Mouse (Mus musculus): ENCODE results near the gene Prdx1.

Prdx1 gene

DNA sequence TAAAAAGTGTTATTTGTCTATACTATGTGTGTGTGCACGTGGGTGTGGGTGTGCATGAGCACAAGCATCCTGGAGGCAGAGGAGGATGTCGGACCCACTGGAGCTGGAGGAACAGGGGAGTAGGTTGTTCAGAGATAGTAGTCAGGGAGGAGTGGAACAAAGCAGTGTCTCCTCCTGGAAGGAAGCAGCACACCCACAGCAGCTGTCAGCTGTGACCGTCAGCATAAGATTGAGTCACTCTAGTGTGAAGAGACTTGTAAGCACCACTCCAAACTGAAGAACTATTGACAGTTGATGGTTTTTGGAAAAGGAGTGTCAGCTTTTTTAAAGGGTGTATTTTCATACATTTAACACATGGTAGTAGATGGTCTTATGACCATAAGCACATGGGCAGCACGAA is 18.7 kb upstream of the Prdx1 start:
- no peak for TF ChIP-seq GATA4 (IDR thresholded peaks at IDR 0.05; ENCODE audit: insufficient replicate concordance, low read length)

DNA sequence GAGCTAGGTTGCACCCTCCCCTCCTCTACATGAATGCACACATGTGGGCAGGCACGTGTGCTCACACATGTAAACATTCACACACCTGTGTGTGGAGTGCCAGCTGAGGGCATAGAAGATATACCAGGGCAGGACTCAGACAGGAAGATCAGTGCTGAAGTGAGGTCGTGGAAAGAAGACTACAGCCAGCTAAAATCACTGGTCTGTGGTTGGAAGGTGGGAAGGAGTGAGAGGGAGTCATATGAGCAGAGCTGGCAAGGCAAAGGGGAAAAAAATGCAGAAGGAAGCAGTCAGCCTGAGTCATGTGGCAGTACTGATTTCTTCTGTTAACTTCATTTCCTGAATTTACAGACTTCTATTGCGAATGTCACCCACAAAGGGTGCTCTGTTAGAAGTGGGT is 17.2 kb upstream of the Prdx1 start:
- TF ChIP-seq GATA4 (IDR thresholded peaks at IDR 0.05; ENCODE audit: insufficient replicate concordance, low read length) = no peak

DNA sequence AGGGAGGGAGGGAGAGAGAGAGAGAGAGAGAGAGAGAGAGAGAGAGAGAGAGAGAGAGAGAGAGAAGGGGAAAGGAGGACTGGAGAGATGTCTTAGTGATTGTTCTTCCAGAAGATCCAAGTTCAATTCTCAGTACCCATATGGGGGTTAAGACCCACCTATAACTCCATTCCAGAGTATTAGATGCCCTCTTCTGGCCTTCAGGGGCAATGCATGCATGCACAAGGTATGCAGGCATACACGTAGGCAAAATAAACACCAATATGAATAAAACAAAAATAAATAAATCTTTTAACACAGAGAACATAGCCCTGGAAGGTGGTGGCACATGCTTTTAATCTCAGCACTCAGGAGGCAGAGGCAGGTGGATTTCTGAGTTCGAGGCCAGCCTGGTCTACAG is 16.1 kb upstream of the Prdx1 start:
- TF ChIP-seq GATA4 (IDR thresholded peaks at IDR 0.05; ENCODE audit: insufficient replicate concordance, low read length) = no peak

DNA sequence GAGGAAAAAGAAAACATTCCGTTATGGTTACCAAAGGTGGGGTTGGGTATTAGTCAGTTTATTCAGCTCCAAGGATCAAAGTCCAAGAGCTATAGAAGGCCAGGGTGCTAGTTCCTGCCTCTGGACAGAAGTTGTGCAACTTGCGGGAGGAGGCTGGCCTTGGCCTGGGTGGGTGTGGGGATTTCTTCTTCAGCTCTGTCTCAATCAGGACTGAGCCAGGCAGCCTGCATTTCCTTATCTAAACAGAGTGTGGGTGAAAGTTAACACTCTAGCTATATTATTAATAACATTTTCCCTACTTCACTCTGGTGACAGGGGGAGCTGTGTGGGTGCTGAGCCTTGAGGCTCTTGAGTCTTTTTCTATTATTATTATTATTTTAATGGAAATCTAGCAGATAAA is 12.6 kb upstream of the Prdx1 start:
- no peak for TF ChIP-seq GATA4 (IDR thresholded peaks at IDR 0.05; ENCODE audit: insufficient replicate concordance, low read length)

DNA sequence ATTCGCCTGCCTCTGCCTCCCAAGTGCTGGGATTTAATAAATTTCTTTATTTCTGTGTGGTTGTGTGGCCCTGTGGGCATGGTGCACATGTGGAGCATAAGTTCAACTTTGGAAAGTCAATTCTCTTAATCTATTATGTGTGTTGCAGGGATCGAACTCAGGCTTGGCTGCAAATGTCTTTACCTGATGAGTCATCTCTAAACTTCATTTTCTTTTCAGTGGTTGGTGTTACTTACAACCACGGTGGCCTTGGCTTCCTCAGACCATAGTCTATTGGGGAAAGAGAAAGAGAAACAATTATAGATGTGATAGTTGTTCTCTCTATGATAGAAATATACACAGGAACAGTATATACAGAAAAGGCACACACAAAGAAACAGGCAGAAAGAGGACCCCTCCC is 9.3 kb upstream of the Prdx1 start:
- TF ChIP-seq GATA4 (IDR thresholded peaks at IDR 0.05; ENCODE audit: insufficient replicate concordance, low read length) = no peak

GRCm38 (mm10) chr4:116677808-116678207 is 7.5 kb upstream of the Prdx1 start:
- no peak for TF ChIP-seq GATA4 (IDR thresholded peaks at IDR 0.05; ENCODE audit: insufficient replicate concordance, low read length)

DNA sequence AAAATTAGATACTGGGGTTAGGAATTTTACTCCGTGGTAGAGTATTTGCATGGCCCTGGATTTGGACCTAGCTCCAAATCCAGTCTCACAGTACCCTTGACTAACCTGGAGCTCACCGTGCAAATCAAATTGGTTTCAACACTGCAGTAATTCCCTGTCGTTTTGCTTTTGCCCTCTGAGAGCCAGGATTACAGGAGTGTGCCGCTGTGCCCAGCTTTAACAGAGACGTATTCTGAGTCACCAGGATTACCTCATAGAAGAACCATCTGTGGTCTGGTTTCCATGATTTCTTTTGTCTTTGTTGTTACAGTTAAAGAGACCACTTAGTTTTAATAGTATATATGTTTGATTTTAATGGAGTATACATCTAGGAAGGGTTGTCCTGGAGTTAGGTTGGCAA is 6.2 kb upstream of the Prdx1 start:
- no peak for TF ChIP-seq GATA4 (IDR thresholded peaks at IDR 0.05; ENCODE audit: insufficient replicate concordance, low read length)

DNA sequence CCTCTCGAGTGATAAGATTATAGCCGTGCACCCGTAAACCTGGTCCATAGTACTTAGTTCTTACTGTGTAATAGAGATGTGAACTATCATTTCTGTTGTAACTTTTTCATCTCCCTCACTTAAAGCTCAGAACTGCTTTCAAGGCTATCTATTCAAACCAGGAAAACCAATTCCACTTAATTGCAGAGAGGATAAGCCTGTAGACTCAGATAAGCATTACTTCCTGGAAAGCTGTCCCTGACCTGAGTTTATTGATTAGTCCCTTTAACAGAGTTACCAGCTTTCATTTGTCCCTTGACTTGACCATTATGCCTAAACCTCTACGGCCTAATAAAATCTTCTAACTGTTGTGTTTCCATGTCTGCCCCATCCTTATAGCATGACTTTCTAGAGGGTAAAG is 1.4 kb upstream of the Prdx1 start:
- TF ChIP-seq GATA4 (IDR thresholded peaks at IDR 0.05; ENCODE audit: insufficient replicate concordance, low read length) = peak; percentile 56; the same call in 1 of the 2 replicates

GRCm38 (mm10) chr4:116684665-116685064 is 679 bp upstream of the Prdx1 start:
- TF ChIP-seq GATA4 (IDR thresholded peaks at IDR 0.05; ENCODE audit: insufficient replicate concordance, low read length) = no peak

GRCm38 (mm10) chr4:116687041-116687440 is 1.7 kb downstream of the Prdx1 start:
- TF ChIP-seq GATA4 (IDR thresholded peaks at IDR 0.05; ENCODE audit: insufficient replicate concordance, low read length) = no peak

- TF ChIP-seq GATA4 (IDR thresholded peaks at IDR 0.05; ENCODE audit: insufficient replicate concordance, low read length) = no peak
Measured at GRCm38 (mm10) chr4:116689309-116689876, 4.0 kb downstream of the Prdx1 start.

DNA sequence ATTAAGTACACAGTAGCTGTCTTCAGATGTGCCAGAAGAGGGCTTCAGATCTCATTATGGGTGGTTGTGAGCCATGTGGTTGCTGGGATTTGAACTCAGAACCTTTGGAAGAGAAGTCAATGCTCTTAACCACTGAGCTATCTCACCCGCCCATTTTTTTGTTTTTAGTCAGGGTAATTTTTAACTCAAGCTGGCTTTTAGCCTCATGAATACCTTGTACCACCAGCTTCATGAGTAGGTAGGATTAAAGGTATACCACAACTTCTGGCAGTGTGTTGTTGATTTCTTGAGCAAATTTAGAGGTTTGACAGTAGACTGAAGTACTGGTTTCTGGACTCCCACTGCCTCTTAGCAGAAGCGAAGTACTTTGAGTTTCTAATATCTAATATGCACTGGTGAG is 6.8 kb downstream of the Prdx1 start:
- TF ChIP-seq GATA4 (IDR thresholded peaks at IDR 0.05; ENCODE audit: insufficient replicate concordance, low read length) = no peak

DNA sequence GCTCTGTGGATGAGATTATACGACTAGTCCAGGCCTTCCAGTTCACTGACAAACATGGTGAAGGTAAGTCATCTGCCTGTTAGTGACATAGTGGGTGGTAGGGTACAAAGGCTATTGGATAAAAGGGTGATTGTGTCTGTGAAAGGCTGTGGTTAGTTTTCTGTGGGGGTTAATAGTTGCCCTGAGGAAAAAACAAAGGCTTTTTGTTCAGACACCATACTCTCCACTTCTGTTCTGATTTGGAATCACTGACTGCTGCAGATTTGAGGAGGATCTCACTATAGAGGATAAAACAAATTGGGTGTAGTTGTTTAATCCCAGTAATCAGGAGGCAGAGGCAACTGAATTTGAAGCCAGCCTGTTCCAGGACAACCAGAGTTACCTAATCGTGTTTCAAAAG is 8.4 kb downstream of the Prdx1 start:
- TF ChIP-seq GATA4 (IDR thresholded peaks at IDR 0.05; ENCODE audit: insufficient replicate concordance, low read length) = no peak

DNA sequence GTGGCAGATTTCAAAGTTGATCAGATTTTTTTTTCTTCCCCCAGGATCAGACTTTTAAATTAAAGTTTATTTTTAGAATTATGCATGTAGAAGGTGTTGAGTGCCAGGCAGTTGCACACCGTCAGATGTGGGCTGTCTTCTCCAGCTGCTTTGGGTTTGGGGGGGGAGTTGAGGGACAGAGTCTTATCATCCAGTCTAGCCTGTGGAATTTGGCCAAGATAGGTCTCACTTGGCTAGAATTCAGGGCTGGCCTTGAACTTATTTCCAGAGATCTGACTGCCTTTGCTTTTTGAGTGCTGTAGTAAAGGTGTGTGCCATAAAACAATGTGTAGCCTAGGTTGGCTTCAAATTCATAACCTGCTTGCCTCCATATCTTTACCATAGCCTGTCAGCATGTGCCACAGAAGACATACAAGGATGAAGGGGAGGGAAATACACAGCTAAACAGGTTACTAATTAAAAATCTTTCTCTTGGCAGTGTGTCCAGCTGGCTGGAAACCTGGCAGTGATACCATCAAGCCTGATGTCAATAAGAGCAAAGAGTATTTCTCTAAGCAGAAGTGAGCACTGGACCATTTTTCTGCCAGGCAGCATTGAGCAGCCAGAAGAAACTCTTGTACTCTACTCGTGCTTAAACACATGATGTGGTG is 13.5 kb downstream of the Prdx1 start:
- TF ChIP-seq GATA4 (IDR thresholded peaks at IDR 0.05; ENCODE audit: insufficient replicate concordance, low read length) = peak; percentile 44; the same call in 1 of the 2 replicates

GRCm38 (mm10) chr4:116700964-116701363 is 15.6 kb downstream of the Prdx1 start:
- no peak for TF ChIP-seq GATA4 (IDR thresholded peaks at IDR 0.05; ENCODE audit: insufficient replicate concordance, low read length)

GRCm38 (mm10) chr4:116703804-116704203 is 18.5 kb downstream of the Prdx1 start:
- no peak for TF ChIP-seq GATA4 (IDR thresholded peaks at IDR 0.05; ENCODE audit: insufficient replicate concordance, low read length)

DNA sequence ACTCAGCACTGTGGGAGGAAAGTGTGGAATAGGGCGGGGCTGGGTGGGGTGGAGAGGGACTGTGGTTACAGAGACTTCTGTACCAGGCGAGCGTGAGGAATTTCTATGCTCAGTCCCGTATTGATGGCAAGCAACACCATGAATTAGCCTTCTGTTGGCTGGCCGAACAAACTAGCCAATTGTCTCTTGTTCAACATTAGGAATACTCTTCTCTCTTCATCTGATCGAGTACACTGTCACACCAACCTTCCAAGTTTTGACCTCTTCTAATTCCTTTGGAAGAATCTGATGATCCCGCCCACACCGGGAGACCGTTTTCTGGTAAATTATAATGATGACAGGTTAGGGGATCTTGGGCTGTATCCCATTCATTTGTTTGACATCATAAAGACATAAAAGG is 22.3 kb downstream of the Prdx1 start:
- no peak for TF ChIP-seq GATA4 (IDR thresholded peaks at IDR 0.05; ENCODE audit: insufficient replicate concordance, low read length)

All from liver, adult (tissue).